Mouse (Mus musculus) embryonic facial prominence, embryonic 11.5 days (tissue): ENCODE results near the gene Cnpy4. TPM values are rescaled to one million over a fixed set of nuclear protein-coding genes. Genes with fewer than 3 reads are reported as not detected.

ENCODE experiments used
- ATAC-seq: fragments of 200-750 bp; cut with Nextera tagmentation; replicated peaks from 2 replicates; pipeline ENCODE4 v1.8.0; 2017; ENCODE audit warnings: low read depth; ENCODE audit not compliant: insufficient number of reproducible peaks, low FRiP score, low TSS enrichment
- DNase-seq: peaks from one replicate; pipeline ENCODE4 v3.0.0-alpha.2; 2015; ENCODE audit warnings: low spot score
- H3K27ac ChIP-seq: fragments of 300-500 bp; sonication (generic); replicated peaks from 2 replicates; pipeline ENCODE4 v1.5.1; 2014; ENCODE audit warnings: mild to moderate bottlenecking, low read depth, low read length, control low read depth
- H3K27me3 ChIP-seq: fragments of 300-500 bp; sonication (generic); 2 replicates; pipeline ENCODE4 v1.6.1; 2014; ENCODE audit warnings: mild to moderate bottlenecking, low read length, moderate library complexity, mixed read lengths; ENCODE audit not compliant: control insufficient read depth, insufficient read depth
- H3K36me3 ChIP-seq: fragments of 300-500 bp; sonication (generic); replicated peaks from 2 replicates; pipeline ENCODE4 v1.6.1; 2014; ENCODE audit warnings: low read depth, mild to moderate bottlenecking, low read length, moderate library complexity, mixed read lengths; ENCODE audit not compliant: control insufficient read depth, insufficient read depth
- H3K4me1 ChIP-seq: fragments of 300-500 bp; sonication (generic); 2 replicates; pipeline ENCODE4 v1.6.1; 2014; ENCODE audit warnings: low read length, mixed read lengths; ENCODE audit not compliant: control insufficient read depth, insufficient read depth
- H3K4me2 ChIP-seq: fragments of 300-500 bp; sonication (generic); 2 replicates; pipeline ENCODE4 v1.6.1; 2014; ENCODE audit warnings: low read depth, mild to moderate bottlenecking, control low read depth, low read length, moderate library complexity
- H3K4me3 ChIP-seq: fragments of 300-500 bp; sonication (generic); 2 replicates; pipeline ENCODE4 v1.5.1; 2014; ENCODE audit warnings: low read depth, low read length, control low read depth
- H3K9ac ChIP-seq: fragments of 300-500 bp; sonication (generic); replicated peaks from 2 replicates; pipeline ENCODE4 v1.6.1; 2014; ENCODE audit warnings: mild to moderate bottlenecking, control low read depth, low read length
- H3K9me3 ChIP-seq: fragments of 300-500 bp; sonication (generic); replicated peaks from 2 replicates; pipeline ENCODE4 v1.6.1; 2016; ENCODE audit warnings: mild to moderate bottlenecking, low read length, inconsistent platforms, mixed read lengths; ENCODE audit not compliant: control insufficient read depth
- WGBS: fragments of 180-500 bp; shearing (Covaris S2); extraction: QIAGEN DNeasy Blood & Tissue Kit; methylation state at CpG from one replicate; pipeline ENCODE4 v1.1.7; 2014; 5-methylcytosine and 5-hydroxymethylcytosine counted together
- polyA plus RNA-seq: library from polyadenylated mRNA; unstranded; fragments of >200 nt; fragmentation: Nextera tagmentation; extraction: Ambion mirVana; gene quantifications from 2 replicates; pipeline ENCODE4 v1.2.1, GENCODE M21; 2014

Gene Cnpy4
- polyA plus RNA-seq, 1 experiment from 2014 or later: 56.4 TPM

DNA sequence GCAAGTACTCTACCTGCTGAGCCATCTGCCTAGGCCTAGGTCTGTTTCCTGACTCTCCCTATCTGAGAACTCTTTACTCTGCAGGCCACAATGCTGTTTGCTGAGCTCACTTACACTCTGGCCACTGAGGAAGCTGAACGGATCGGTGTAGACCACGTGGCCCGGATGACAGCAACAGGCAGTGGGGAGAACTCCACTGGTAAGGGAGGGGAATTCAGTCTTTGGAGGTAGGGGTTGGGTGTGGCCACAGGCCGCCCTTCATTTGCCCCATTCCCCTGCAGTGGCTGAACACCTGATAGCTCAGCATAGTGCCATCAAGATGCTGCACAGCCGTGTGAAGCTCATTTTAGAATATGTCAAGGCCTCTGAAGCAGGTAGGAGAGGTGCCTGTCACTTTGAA lies 24.2 kb upstream of the Cnpy4 start:
- 75% methylated on average over 6 of the region's 6 CpGs for WGBS
- H3K27me3 ChIP-seq: no peaks in the 10 kb centered on the region
- no peaks in the 10 kb centered on the region for H3K4me1 ChIP-seq
- no peak for ATAC-seq
- no peak overlapping the region for H3K9ac ChIP-seq
- DNase-seq: no peak
- H3K36me3 ChIP-seq: peaks cover 23% of the 10 kb centered on the region
- H3K9me3 ChIP-seq: no peaks in the 10 kb centered on the region
- H3K4me3 ChIP-seq: no peak overlapping the region
- H3K4me2 ChIP-seq: no peak overlapping the region
- H3K27ac ChIP-seq: no peak overlapping the region

DNA sequence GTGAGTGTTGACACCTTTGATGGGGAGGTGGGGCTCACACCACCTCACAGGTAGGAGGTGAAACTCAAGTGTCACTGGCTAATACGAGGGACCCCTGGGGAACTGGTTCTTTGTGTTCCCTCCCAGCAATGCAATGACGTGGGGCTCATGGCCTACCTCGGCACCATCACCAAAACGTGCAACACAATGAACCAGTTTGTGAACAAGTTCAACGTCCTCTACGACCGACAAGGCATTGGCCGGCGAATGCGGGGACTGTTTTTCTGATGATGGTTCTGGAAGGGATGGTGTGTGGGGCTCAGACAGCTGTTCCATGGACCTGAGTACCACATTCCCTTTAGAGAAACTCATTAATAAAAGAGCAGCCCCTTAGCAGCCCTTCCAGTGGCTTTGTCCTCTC lies 23.7 kb upstream of the Cnpy4 start:
- no peaks in the 10 kb centered on the region for H3K27me3 ChIP-seq
- DNase-seq (no peak), ATAC-seq (no peak)
- no peak overlapping the region for H3K9ac ChIP-seq
- no peak overlapping the region for H3K4me3 ChIP-seq
- no peak overlapping the region for H3K4me2 ChIP-seq
- no peaks in the 10 kb centered on the region for H3K9me3 ChIP-seq
- H3K27ac ChIP-seq: no peak overlapping the region
- H3K36me3 ChIP-seq: peaks cover 27% of the 10 kb centered on the region
- H3K4me1 ChIP-seq: no peaks in the 10 kb centered on the region
- WGBS: 69% methylated on average over 10 of the region's 10 CpGs

DNA sequence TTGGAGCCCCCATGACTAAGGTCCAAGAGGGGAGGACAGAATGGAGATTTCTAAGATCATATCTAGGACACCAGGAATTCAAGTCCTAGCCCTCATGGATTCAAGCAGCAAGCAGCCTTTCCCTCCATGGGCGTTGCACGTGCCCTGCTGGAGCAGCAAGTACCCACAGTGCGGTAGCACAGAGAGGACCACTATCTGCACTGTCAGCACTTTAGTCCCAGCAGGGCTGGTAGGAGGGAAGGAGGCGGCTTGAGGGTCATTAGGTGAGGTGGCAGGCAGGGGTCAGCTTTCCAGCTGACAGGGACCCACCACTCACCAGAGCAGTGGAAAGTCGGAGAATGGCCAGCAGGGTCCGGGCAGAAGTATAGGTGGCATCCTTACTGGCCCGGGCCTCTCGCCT lies 21.7 kb upstream of the Cnpy4 start:
- 67% methylated on average over 8 of the region's 8 CpGs for WGBS
- Histone ChIP-seq H3K4me3 (no peak overlapping the region), H3K4me2 (no peak overlapping the region), H3K36me3 (peaks cover 27% of the 10 kb centered on the region), H3K4me1 (no peaks in the 10 kb centered on the region), H3K27ac (no peak overlapping the region), H3K9me3 (no peaks in the 10 kb centered on the region), H3K9ac (no peak overlapping the region), H3K27me3 (no peaks in the 10 kb centered on the region)
- DNase-seq: no peak
- no peak for ATAC-seq

DNA sequence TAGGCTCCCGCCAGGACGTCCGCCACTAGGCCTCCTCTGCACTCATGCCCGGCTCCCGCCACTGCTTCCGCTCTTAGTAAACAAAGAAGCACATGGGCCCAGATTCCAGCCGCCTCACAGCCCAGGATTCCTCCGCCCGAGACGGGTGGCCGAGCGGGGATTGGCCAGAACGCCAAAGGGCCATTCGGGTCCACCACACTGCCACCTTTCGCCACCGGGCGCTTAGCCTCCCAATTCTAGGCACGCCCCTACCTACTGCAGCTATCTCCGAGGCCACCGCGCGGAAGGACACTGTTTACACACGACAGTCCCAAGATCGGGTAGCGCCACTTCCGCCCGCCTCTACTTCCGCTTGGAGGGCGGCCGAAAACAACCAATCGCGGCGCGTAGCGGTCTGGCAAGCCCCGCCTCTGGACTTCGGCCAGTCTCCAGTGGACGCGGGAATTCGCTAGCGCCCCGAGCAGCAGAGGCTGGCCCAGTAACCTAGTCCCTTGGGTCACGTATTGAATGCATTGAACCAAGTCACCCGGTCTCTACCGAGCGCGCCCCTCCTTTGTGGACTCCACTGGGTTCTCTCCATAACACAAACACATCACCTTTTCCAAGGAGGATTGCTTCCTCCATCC lies 16.2 kb upstream of the Cnpy4 start:
- H3K4me1 ChIP-seq: no peaks in the 10 kb centered on the region

DNA sequence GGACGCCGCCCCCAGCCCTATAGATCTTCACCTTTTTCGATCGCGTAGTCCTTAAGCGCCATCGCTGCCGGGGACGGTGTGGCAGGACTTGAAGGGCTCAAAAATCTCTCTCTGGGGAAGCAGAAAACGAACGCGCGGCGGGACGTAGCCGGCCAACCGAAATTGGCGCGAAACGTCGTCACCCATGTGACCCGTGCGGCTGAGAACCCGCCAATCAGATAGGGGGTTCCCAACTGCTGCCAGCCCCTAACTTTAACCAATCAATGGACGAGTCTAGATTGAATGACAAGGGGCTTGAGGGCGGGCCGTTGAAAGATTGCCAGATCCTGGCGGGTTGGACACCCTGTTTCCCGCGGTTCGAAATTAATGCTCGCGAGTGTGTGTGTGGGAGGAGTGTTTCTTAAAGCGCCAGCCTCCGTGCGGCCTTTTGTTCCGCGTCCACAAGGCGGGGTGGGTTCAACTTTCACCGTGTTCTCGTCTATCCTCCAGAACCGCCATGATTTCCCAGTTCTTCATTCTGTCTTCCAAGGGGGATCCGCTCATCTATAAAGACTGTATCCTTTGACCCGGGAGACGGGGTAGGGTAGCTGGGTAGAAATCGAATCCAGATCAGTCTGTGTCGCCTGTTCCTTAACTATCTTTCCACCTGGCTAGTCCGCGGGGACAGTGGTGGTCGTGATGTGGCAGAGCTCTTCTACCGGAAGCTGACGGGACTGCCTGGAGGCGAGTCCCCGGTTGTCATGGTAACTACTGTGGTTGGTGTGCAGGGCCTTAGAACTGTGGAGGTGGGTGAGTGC lies 15.4 kb upstream of the Cnpy4 start, which contains the start of the genes Ap4m1 and Mcm7:
Gene Ap4m1, plus strand, starts transcription at position 308 of the 797 bp plus-strand sequence.
Gene Mcm7, minus strand, starts transcription at position 728 of the 797 bp plus-strand sequence.
- Histone ChIP-seq H3K27me3 (no peaks in the 10 kb centered on the region), H3K4me1 (no peaks in the 10 kb centered on the region), H3K4me2 (peak within 1 kb of the TSS; percentile 65), H3K9me3 (no peaks in the 10 kb centered on the region), H3K27ac (peak within 1 kb of the TSS; percentile 94), H3K36me3 (peaks cover 16% of the 10 kb centered on the region), H3K4me3 (peak within 1 kb of the TSS; percentile 71), H3K9ac (peak within 1 kb of the TSS; percentile 84)
- peak; percentile 97 for DNase-seq
- ATAC-seq: peak; percentile 91
- WGBS: under 1% methylated on average over 54 of the region's 54 CpGs

More for the DNA sequence above, 16.2 kb upstream of the Cnpy4 start:
- peak; percentile 86 for ATAC-seq
- Histone ChIP-seq H3K27me3 (no peaks in the 10 kb centered on the region), H3K9ac (peak overlapping the region; percentile 84), H3K27ac (peak overlapping the region; percentile 94), H3K4me3 (peak overlapping the region; percentile 71), H3K9me3 (no peaks in the 10 kb centered on the region), H3K36me3 (peaks cover 15% of the 10 kb centered on the region), H3K4me2 (peak overlapping the region; percentile 65)
- DNase-seq: peak; percentile 97
- under 1% methylated on average over 47 of the region's 47 CpGs for WGBS

DNA sequence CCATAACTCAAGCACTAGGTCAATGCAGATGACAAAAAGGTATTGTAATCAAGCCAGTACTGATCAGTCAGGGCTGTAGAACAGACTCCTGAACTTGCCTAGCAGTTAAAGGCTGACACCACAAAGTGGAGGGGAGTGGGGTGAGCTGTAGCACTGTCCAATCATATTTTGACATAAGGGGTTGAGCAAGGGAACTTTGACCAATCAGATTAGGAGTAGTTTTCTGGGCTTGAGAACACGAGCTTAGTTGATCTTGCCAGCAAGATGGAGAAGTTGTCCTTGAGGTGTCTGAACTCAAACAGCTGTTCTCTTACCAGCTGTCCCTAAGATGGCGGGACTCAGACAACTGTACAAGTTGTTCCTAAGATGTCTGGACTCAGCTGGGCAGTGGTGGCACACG lies 14.1 kb upstream of the Cnpy4 start:
- 82% methylated on average over 3 of the region's 3 CpGs for WGBS
- Histone ChIP-seq H3K36me3 (peaks cover 5% of the 10 kb centered on the region), H3K4me3 (no peak overlapping the region), H3K9ac (no peak overlapping the region), H3K27ac (no peak overlapping the region), H3K4me2 (no peak overlapping the region), H3K27me3 (no peaks in the 10 kb centered on the region), H3K9me3 (no peaks in the 10 kb centered on the region), H3K4me1 (no peaks in the 10 kb centered on the region)
- DNase-seq: no peak
- no peak for ATAC-seq

DNA sequence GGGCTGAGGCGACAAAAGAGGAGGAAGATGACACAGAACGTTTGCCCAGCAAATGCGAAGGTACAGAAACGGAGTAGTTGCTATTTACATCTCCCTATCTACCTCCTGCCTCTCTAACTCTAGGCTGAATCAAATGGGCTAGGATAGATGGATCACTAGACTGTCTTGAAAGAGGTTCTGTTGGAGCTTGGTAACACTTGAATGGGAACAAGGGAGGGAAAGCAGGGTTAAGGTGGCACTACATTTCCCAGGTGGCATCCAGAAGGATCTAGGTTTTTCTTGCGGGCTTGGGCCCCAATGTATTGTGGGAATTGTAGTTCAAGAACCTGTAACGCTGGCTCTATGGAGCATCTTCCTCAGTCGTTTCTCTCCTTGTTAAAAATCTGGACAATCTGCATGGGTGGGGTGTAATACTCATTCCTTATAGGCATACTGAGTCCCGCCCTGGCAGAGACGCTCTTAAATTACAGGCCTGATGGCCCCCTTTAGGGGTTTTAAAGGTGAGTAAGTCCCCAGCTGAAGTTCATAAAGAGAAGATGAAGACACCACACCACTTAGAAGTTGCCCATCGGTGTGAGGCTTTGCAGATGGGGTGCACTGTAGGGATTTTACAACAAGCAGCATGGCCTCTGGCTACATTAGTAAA lies 499 bp downstream of the Cnpy4 start:
- peaks cover 4% of the 10 kb centered on the region for H3K36me3 ChIP-seq
- H3K9me3 ChIP-seq: no peaks in the 10 kb centered on the region
- H3K27ac ChIP-seq: no peak overlapping the region; the same call in 1 of the 2 replicates
- DNase-seq (peak; percentile 88), ATAC-seq (peak; percentile 76)
- WGBS: 0% methylated on average over 10 of the region's 10 CpGs
- H3K4me2 ChIP-seq: peak overlapping the region; percentile 35
- H3K9ac ChIP-seq: peak overlapping the region; percentile 91
- H3K4me1 ChIP-seq: no peaks in the 10 kb centered on the region; the same call in 1 of the 2 replicates
- peak overlapping the region; percentile 68 for H3K4me3 ChIP-seq
- no peaks in the 10 kb centered on the region for H3K27me3 ChIP-seq
